Mouse (Mus musculus) forebrain, embryonic 16.5 days (tissue): ENCODE measurements at regions not wholly inside any gene's neighbourhood (a gene's known extent, or its start where the extent isn't known, plus 50 kb on each side); places are given as distances from the start of the nearest gene placed in this dataset.

Experiments
- ATAC-seq: fragments of 200-750 bp; cut with Nextera tagmentation; 2 replicates; pipeline ENCODE4 v1.8.0; 2017; ENCODE audit warnings: mild to moderate bottlenecking, moderate library complexity
- H3K27ac ChIP-seq: fragments of 300-500 bp; sonication (generic); 2 replicates; pipeline ENCODE4 v1.5.1; 2014; ENCODE audit warnings: low read length, control low read depth
- H3K27me3 ChIP-seq: fragments of 300-500 bp; sonication (generic); replicated peaks from 2 replicates; pipeline ENCODE4 v1.6.1; 2014; ENCODE audit warnings: low read length; ENCODE audit not compliant: control insufficient read depth, insufficient read depth
- H3K36me3 ChIP-seq: fragments of 300-500 bp; sonication (generic); 2 replicates; pipeline ENCODE4 v1.6.1; 2014; ENCODE audit not compliant: control insufficient read depth, insufficient read depth
- H3K4me1 ChIP-seq: fragments of 300-500 bp; sonication (generic); replicated peaks from 2 replicates; pipeline ENCODE4 v1.6.1; 2014; ENCODE audit warnings: low read length; ENCODE audit not compliant: control insufficient read depth, insufficient read depth
- H3K4me2 ChIP-seq: fragments of 300-500 bp; sonication (generic); 2 replicates; pipeline ENCODE4 v1.6.1; 2014; ENCODE audit warnings: mild to moderate bottlenecking, low read length, control low read depth
- H3K4me3 ChIP-seq: fragments of 300-500 bp; sonication (generic); replicated peaks from 2 replicates; pipeline ENCODE4 v1.5.1; 2014; ENCODE audit warnings: mild to moderate bottlenecking, low read length, control low read depth
- H3K9ac ChIP-seq: fragments of 300-500 bp; sonication (generic); replicated peaks from 2 replicates; pipeline ENCODE4 v1.6.1; 2014; ENCODE audit warnings: low read depth, low read length, control low read depth
- H3K9me3 ChIP-seq: fragments of 300-500 bp; sonication (generic); 2 replicates; pipeline ENCODE4 v1.6.1; 2016; ENCODE audit warnings: low read length; ENCODE audit not compliant: control insufficient read depth
- WGBS: fragments of 180-500 bp; shearing (Covaris S2); extraction: QIAGEN DNeasy Blood & Tissue Kit; methylation state at CpG from one replicate; pipeline ENCODE4 v1.1.7; 2014; 5-methylcytosine and 5-hydroxymethylcytosine counted together

GRCm38 (mm10) chr2:159284100-159284499 lies 489.5 kb downstream of the Dhx35 start:
- Histone ChIP-seq H3K27ac (no peak overlapping the region; the same call in 1 of the 2 replicates), H3K36me3 (no peaks in the 10 kb centered on the region), H3K4me3 (no peak overlapping the region), H3K9me3 (no peaks in the 10 kb centered on the region), H3K4me1 (peaks cover 15% of the 10 kb centered on the region), H3K27me3 (no peaks in the 10 kb centered on the region), H3K9ac (no peak overlapping the region), H3K4me2 (no peak overlapping the region)
- 0 out of 2 replicates have a peak, but pooled peaks have one; percentile 50 for ATAC-seq
- 59% methylated on average over 5 of the region's 5 CpGs for WGBS

GRCm38 (mm10) chr2:159284525-159285189 lies 490.1 kb downstream of the Dhx35 start:
- WGBS, result 74% methylated on average over 8 of the region's 8 CpGs
- H3K27ac ChIP-seq, result no peak overlapping the region
- H3K27me3 ChIP-seq, result no peaks in the 10 kb centered on the region
- H3K9ac ChIP-seq, result no peak overlapping the region
- peaks cover 15% of the 10 kb centered on the region for H3K4me1 ChIP-seq
- no peak overlapping the region for H3K4me3 ChIP-seq
- H3K36me3 ChIP-seq, result no peaks in the 10 kb centered on the region
- H3K4me2 ChIP-seq, result no peak overlapping the region
- ATAC-seq, result no peak
- H3K9me3 ChIP-seq, result no peaks in the 10 kb centered on the region

- Histone ChIP-seq H3K36me3 (no peaks in the 10 kb centered on the region), H3K9me3 (no peaks in the 10 kb centered on the region), H3K4me1 (peaks cover 9% of the 10 kb centered on the region), H3K4me2 (no peak overlapping the region), H3K9ac (no peak overlapping the region), H3K27ac (no peak overlapping the region), H3K4me3 (no peak overlapping the region), H3K27me3 (no peaks in the 10 kb centered on the region)
- no peak for ATAC-seq
- WGBS, result 78% methylated on average over 6 of the region's 6 CpGs
These were observed 493.5 kb downstream of the Dhx35 start for GRCm38 (mm10) chr2:159287996-159288563.

- no peaks in the 10 kb centered on the region for H3K27me3 ChIP-seq
- H3K9ac ChIP-seq, result no peak overlapping the region
- no peaks in the 10 kb centered on the region for H3K9me3 ChIP-seq
- no peak overlapping the region for H3K4me2 ChIP-seq
- no peak for ATAC-seq
- no peak overlapping the region for H3K27ac ChIP-seq
- H3K4me3 ChIP-seq, result no peak overlapping the region
- no peaks in the 10 kb centered on the region for H3K36me3 ChIP-seq
- H3K4me1 ChIP-seq, result no peaks in the 10 kb centered on the region
- 88% methylated on average over 1 of the region's 1 CpGs for WGBS
These were observed 495.5 kb downstream of the Dhx35 start for GRCm38 (mm10) chr2:159290081-159290480.

- H3K4me2 ChIP-seq, result no peak overlapping the region
- no peaks in the 10 kb centered on the region for H3K27me3 ChIP-seq
- no peak for ATAC-seq
- no peaks in the 10 kb centered on the region for H3K4me1 ChIP-seq
- WGBS, result 63% methylated on average over 7 of the region's 7 CpGs
- H3K9me3 ChIP-seq, result no peaks in the 10 kb centered on the region
- H3K27ac ChIP-seq, result no peak overlapping the region
- no peak overlapping the region for H3K4me3 ChIP-seq
- no peaks in the 10 kb centered on the region for H3K36me3 ChIP-seq
- H3K9ac ChIP-seq, result no peak overlapping the region
These were observed 512.4 kb downstream of the Dhx35 start for GRCm38 (mm10) chr2:159307001-159307400.

GRCm38 (mm10) chr2:159334711-159335110 lies 540.1 kb downstream of the Dhx35 start:
- no peak overlapping the region for H3K4me3 ChIP-seq
- no peaks in the 10 kb centered on the region for H3K27me3 ChIP-seq
- 51% methylated on average over 3 of the region's 3 CpGs for WGBS
- H3K4me1 ChIP-seq, result no peaks in the 10 kb centered on the region
- H3K9ac ChIP-seq, result no peak overlapping the region
- no peak overlapping the region for H3K4me2 ChIP-seq
- no peak overlapping the region for H3K27ac ChIP-seq
- no peaks in the 10 kb centered on the region for H3K9me3 ChIP-seq
- no peak for ATAC-seq
- no peaks in the 10 kb centered on the region for H3K36me3 ChIP-seq

GRCm38 (mm10) chr2:159336646-159337045 lies 542.0 kb downstream of the Dhx35 start:
- WGBS, result 53% methylated on average over 2 of the region's 2 CpGs

GRCm38 (mm10) chr2:159343624-159344560 lies 549.3 kb downstream of the Dhx35 start:
- Histone ChIP-seq H3K4me1 (no peaks in the 10 kb centered on the region), H3K27ac (no peak overlapping the region), H3K27me3 (no peaks in the 10 kb centered on the region), H3K9ac (no peak overlapping the region), H3K9me3 (no peaks in the 10 kb centered on the region), H3K4me2 (no peak overlapping the region), H3K36me3 (no peaks in the 10 kb centered on the region), H3K4me3 (no peak overlapping the region)
- ATAC-seq, result no peak
- WGBS, result 80% methylated on average over 5 of the region's 5 CpGs

More at GRCm38 (mm10) chr2:159336646-159337045, 542.0 kb downstream of the Dhx35 start:
- H3K4me1 ChIP-seq, result no peaks in the 10 kb centered on the region
- no peaks in the 10 kb centered on the region for H3K9me3 ChIP-seq
- no peaks in the 10 kb centered on the region for H3K27me3 ChIP-seq
- ATAC-seq, result no peak
- H3K9ac ChIP-seq, result no peak overlapping the region
- no peak overlapping the region for H3K4me3 ChIP-seq
- H3K4me2 ChIP-seq, result no peak overlapping the region
- H3K36me3 ChIP-seq, result no peaks in the 10 kb centered on the region
- no peak overlapping the region for H3K27ac ChIP-seq

GRCm38 (mm10) chr2:159354247-159354646 lies 559.6 kb downstream of the Dhx35 start:
- H3K4me3 ChIP-seq, result no peak overlapping the region
- WGBS, result 90% methylated on average over 2 of the region's 2 CpGs
- H3K27ac ChIP-seq, result no peak overlapping the region
- ATAC-seq, result no peak
- H3K4me1 ChIP-seq, result no peaks in the 10 kb centered on the region
- H3K4me2 ChIP-seq, result no peak overlapping the region
- H3K9me3 ChIP-seq, result no peaks in the 10 kb centered on the region
- H3K9ac ChIP-seq, result no peak overlapping the region
- H3K36me3 ChIP-seq, result no peaks in the 10 kb centered on the region
- H3K27me3 ChIP-seq, result no peaks in the 10 kb centered on the region
